Mouse (Mus musculus) liver, embryonic 14.5 days (tissue): ENCODE results near the gene Sesn2.
A peak's percentile ranks its signal among the peaks of the same experiment; 100 is the strongest.

ENCODE experiments used
- CTCF ChIP-seq: IDR thresholded peaks from 2 replicates; pipeline ENCODE4 v1.5.1; 2016; ENCODE audit warnings: antibody characterized with exemption, low read depth, control low read depth
- EP300 ChIP-seq: IDR thresholded peaks from 2 replicates; pipeline ENCODE4 v1.6.1; 2016; ENCODE audit warnings: antibody characterized with exemption, low read depth

GRCm38 (mm10) chr4:132505034-132505738 is 5.1 kb downstream of the Sesn2 start:
- TF ChIP-seq CTCF (no peak), EP300 (peak; percentile 18; the same call in 1 of the 2 replicates)
